ENCODE assay signal across 8 mouse cellular contexts in genomic region chr12:72664735-72665337, GRCm38 (mm10). TPM values are rescaled to one million over a fixed set of nuclear protein-coding genes. Genes with fewer than 3 reads are reported as not detected.
DNase-seq lines count a peak whose midpoint lies in the region; ATAC-seq and TF ChIP-seq lines count a peak whose summit lies in the region.

Dhrs7 (minus strand) TSS chr12:72664909.

- intact Hi-C loops in heart, adult 2 months (cut with DNase I) = loop anchor here (2.0 to 5.0 kb wide), 3 partner anchors 30 to 128 kb away; partner anchors contain the start of genes Pcnx4 and Ppm1a

- peak; percentile 96 for ATAC-seq in embryonic facial prominence, embryonic 14.5 days (ENCODE audit: low read depth)
- peak; percentile 82 for ATAC-seq in limb, embryonic 12.5 days (ENCODE audit: insufficient number of reproducible peaks, insufficient read depth, low FRiP score, low TSS enrichment, low read depth)
- ATAC-seq in midbrain, embryonic 14.5 days (ENCODE audit: low FRiP score, low TSS enrichment) = peak; percentile 83

- no peaks in the 10 kb centered on the region for H3K36me3 ChIP-seq in embryonic facial prominence, embryonic 14.5 days (ENCODE audit: control insufficient read depth, insufficient read depth, low read length)
- no peaks in the 10 kb centered on the region for H3K36me3 ChIP-seq in heart, adult 2 months (ENCODE audit: control insufficient read depth, insufficient read depth, low read length)
- no peaks in the 10 kb centered on the region for H3K36me3 ChIP-seq in limb, embryonic 12.5 days
- H3K36me3 ChIP-seq in midbrain, embryonic 14.5 days (ENCODE audit: control insufficient read depth, insufficient read depth, low read length) = no peaks in the 10 kb centered on the region

- DNase-seq in 3T3-L1 (ENCODE audit: low read depth, low spot score) = peak; percentile 86
- DNase-seq in adrenal gland, postnatal 4 days (ENCODE audit: low spot score in 2 of 2) = peak; percentile 76 to 88
- peak; percentile 89 for DNase-seq in embryonic facial prominence, embryonic 14.5 days (ENCODE audit: low spot score)
- peak; percentile 93 to 96 for DNase-seq in heart, adult 2 months
- peak; percentile 72 to 78 for DNase-seq in kidney, adult 8-10 months
- DNase-seq in midbrain, embryonic 14.5 days = peak; percentile 82
- DNase-seq in spleen, adult 18-20 months = peak; percentile 77 to 81

- H3K9ac ChIP-seq in embryonic facial prominence, embryonic 14.5 days (ENCODE audit: low read depth, low read length) = peak within 1 kb of the TSS; percentile 69
- peak within 1 kb of the TSS; percentile 82 for H3K9ac ChIP-seq in heart, adult 2 months (ENCODE audit: low read depth, low read length)
- H3K9ac ChIP-seq in limb, embryonic 12.5 days (replicated peaks) = peak within 1 kb of the TSS; percentile 44
- peak within 1 kb of the TSS; percentile 70 for H3K9ac ChIP-seq in midbrain, embryonic 14.5 days (replicated peaks; ENCODE audit: low read length)

- peaks cover 8% of the 10 kb centered on the region; the same call in 1 of the 2 replicates for H3K4me1 ChIP-seq in embryonic facial prominence, embryonic 14.5 days (ENCODE audit: control insufficient read depth, insufficient read depth, low read length)
- peaks cover 7% of the 10 kb centered on the region for H3K4me1 ChIP-seq in heart, adult 2 months (ENCODE audit: control insufficient read depth, insufficient read depth, low read length)
- peaks cover 7% of the 10 kb centered on the region; the same call in 1 of the 2 replicates for H3K4me1 ChIP-seq in limb, embryonic 12.5 days (replicated peaks)
- 0 out of 2 replicates have a peak, but pooled peaks cover 9% of the 10 kb centered on the region for H3K4me1 ChIP-seq in midbrain, embryonic 14.5 days (ENCODE audit: control insufficient read depth, insufficient read depth, low read length)

- TF ChIP-seq CTCF in heart, adult 2 months (IDR thresholded peaks at IDR 0.05) = peak; percentile 72

- peak; percentile 95 for TF ChIP-seq POLR2A in heart, adult 2 months (IDR thresholded peaks at IDR 0.05; ENCODE audit: insufficient read depth, low read depth, low read length)

- peaks cover 2% of the 10 kb centered on the region; the same call in 1 of the 2 replicates for H3K9me3 ChIP-seq in embryonic facial prominence, embryonic 14.5 days (ENCODE audit: control insufficient read depth, low read length)
- no peaks in the 10 kb centered on the region for H3K9me3 ChIP-seq in limb, embryonic 12.5 days
- no peaks in the 10 kb centered on the region for H3K9me3 ChIP-seq in midbrain, embryonic 14.5 days (ENCODE audit: control insufficient read depth, low read length)

- TF ChIP-seq EP300 in heart, adult 2 months (IDR thresholded peaks at IDR 0.05; ENCODE audit: insufficient read depth, low read depth, low read length) = peak; percentile 73

- H3K79me2 ChIP-seq in heart, adult 2 months (replicated peaks; ENCODE audit: control insufficient read depth, insufficient read depth, low read length) = no peaks in the 10 kb centered on the region

- peak within 1 kb of the TSS; percentile 61 for H3K27ac ChIP-seq in embryonic facial prominence, embryonic 14.5 days (replicated peaks; ENCODE audit: low read depth, low read length)
- peak within 1 kb of the TSS; percentile 96 for H3K27ac ChIP-seq in heart, adult 2 months
- H3K27ac ChIP-seq in limb, embryonic 12.5 days = no peak within 1 kb of the TSS
- peak within 1 kb of the TSS; percentile 49 for H3K27ac ChIP-seq in midbrain, embryonic 14.5 days (replicated peaks; ENCODE audit: low read depth, low read length)

- H3K4me3 ChIP-seq in embryonic facial prominence, embryonic 14.5 days (ENCODE audit: low read depth, low read length) = peak within 1 kb of the TSS; percentile 64
- H3K4me3 ChIP-seq in heart, adult 2 months = peak within 1 kb of the TSS; percentile 87
- H3K4me3 ChIP-seq in limb, embryonic 12.5 days (replicated peaks) = peak within 1 kb of the TSS; percentile 50
- H3K4me3 ChIP-seq in midbrain, embryonic 14.5 days (replicated peaks; ENCODE audit: low read depth, low read length) = peak within 1 kb of the TSS; percentile 53

- H3K4me2 ChIP-seq in embryonic facial prominence, embryonic 14.5 days (ENCODE audit: low read depth, low read length) = peak within 1 kb of the TSS; percentile 89
- peak within 1 kb of the TSS; percentile 91 for H3K4me2 ChIP-seq in limb, embryonic 12.5 days
- H3K4me2 ChIP-seq in midbrain, embryonic 14.5 days (ENCODE audit: low read length) = peak within 1 kb of the TSS; percentile 97

- WGBS in embryonic facial prominence, embryonic 14.5 days = 1% methylated on average over 33 of the region's 33 CpGs
- 2% methylated on average over 33 of the region's 33 CpGs for WGBS in heart, adult 2 months
- 4% methylated on average over 33 of the region's 33 CpGs for WGBS in limb, embryonic 12.5 days
- 3% methylated on average over 33 of the region's 33 CpGs for WGBS in midbrain, embryonic 14.5 days

- H3K27me3 ChIP-seq in embryonic facial prominence, embryonic 14.5 days (replicated peaks; ENCODE audit: control insufficient read depth, insufficient read depth, low read length) = no peaks in the 10 kb centered on the region
- H3K27me3 ChIP-seq in heart, adult 2 months (ENCODE audit: control insufficient read depth, insufficient read depth, low read length) = no peaks in the 10 kb centered on the region
- H3K27me3 ChIP-seq in limb, embryonic 12.5 days = peaks cover 9% of the 10 kb centered on the region; the same call in 1 of the 2 replicates
- H3K27me3 ChIP-seq in midbrain, embryonic 14.5 days (ENCODE audit: control insufficient read depth, insufficient read depth, low read length) = no peaks in the 10 kb centered on the region

RNA-seq across cellular contexts. Expression of gene Dhrs7, which starts in this region (rescaled TPM):
- 10 to 100 TPM; 79.8 to 85.4 TPM for total RNA-seq in adrenal gland, postnatal 4 days (2021)
- polyA plus RNA-seq in embryonic facial prominence, embryonic 14.5 days (2014; fragmentation: Nextera tagmentation; extraction: Ambion mirVana) = 37.3 and 44.6 TPM in 2 replicates
- 10 to 100 TPM; 54.6 to 65.7 TPM for total RNA-seq in heart, adult 2 months (2021)
- 47.9 and 57.7 TPM in 2 replicates for polyA plus RNA-seq in heart, adult 2 months (2012; rRNA removed)
- polyA plus RNA-seq in limb, embryonic 12.5 days (2016; fragmentation: Nextera tagmentation; extraction: Ambion mirVana) = 6.6 and 7.5 TPM in 2 replicates
- 11.8 and 17.0 TPM in 2 replicates for polyA plus RNA-seq in midbrain, embryonic 14.5 days (2014; fragmentation: Nextera tagmentation; extraction: Ambion mirVana)
